Mouse (Mus musculus): Measurements from ENCODE around the gene Eipr1. TPM values are rescaled to one million over a fixed set of nuclear protein-coding genes. Genes with fewer than 3 reads are reported as not detected.

Gene Eipr1
- 25.0 and 25.7 TPM in 2 replicates for polyA plus RNA-seq (2012; rRNA removed)

DNA sequence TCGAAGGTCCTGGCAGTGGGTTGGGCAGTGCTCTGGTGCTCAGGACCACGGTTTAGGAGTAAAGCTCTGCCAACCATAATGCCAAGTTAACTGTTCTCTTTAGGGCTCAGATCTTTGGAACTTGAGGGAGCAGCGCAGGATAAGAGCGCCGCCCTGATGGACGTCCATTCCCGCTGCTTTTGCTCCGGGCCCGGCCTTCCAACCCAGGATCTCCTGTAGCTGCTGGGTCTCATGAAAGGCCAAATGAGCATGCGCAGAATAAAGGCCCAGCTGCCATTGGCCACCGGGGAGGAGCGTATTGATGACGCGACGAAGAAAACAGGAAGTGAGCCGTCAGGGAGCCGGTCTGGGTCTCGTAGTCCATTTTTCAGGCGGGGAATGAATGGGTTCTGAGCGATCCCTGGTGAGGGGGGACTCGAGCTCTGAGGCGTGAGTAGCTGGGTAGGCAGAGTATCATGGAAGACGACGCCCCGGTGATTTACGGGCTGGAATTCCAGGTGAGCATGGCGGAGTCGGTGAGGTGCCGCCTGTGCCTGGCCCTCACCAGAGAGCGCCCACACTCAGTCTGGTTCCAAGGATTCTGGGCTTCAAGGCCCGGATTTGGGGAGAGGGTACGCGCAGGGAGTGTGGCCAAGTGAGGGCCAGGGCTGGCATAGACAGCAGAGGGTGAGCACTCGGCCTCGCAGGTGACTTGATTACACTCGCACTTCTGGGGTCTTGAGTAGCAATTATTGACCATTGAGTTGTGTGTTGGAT, at the start of gene Eipr1:
Gene Eipr1, plus strand, starts transcription at position 296 of the 756 bp plus-strand sequence.
- Histone ChIP-seq H3K27ac (ENCODE audit: control insufficient read depth, insufficient read depth, low read depth, low read length) (peak within 1 kb of the TSS; percentile 81), H3K4me1 (ENCODE audit: control insufficient read depth, insufficient read depth, low read length) (peaks cover 6% of the 10 kb centered on the region), H3K36me3 (ENCODE audit: control insufficient read depth, insufficient read depth, low read length) (no peaks in the 10 kb centered on the region), H3K27me3 (ENCODE audit: control insufficient read depth, insufficient read depth, low read length) (no peaks in the 10 kb centered on the region), H3K4me3 (ENCODE audit: control insufficient read depth, low read depth, low read length) (peak within 1 kb of the TSS; percentile 81)
- TF ChIP-seq POLR2A (IDR thresholded peaks at IDR 0.05; ENCODE audit: control insufficient read depth, low read depth, low read length) (peak; percentile 56), CTCF (IDR thresholded peaks at IDR 0.05; ENCODE audit: control insufficient read depth, insufficient read depth, insufficient replicate concordance, low read depth, low read length) (no peak)

DNA sequence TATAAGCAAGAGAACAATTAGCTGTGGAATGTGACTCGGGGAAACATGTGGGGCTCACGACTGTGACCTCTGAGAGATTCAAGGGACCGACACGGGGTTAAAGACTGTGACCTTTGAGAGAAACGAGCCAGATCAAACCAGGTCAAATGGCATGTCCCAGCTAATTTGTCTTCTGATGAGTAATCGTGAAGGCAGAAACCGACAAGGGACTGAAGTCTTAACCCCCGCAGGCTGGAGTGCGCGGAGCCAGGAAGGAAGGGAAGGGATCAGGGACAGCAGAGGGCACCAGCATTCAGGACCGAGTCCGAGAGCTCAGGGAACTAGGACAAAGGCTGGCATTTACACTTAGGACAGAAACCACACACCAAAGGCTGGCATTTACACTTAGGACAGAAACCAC, 47.2 kb upstream of the Eipr1 start:
- no peaks in the 10 kb centered on the region; the same call in 1 of the 2 replicates for H3K4me1 ChIP-seq (ENCODE audit: control insufficient read depth, insufficient read depth, low read length)
- no peaks in the 10 kb centered on the region for H3K36me3 ChIP-seq (ENCODE audit: control insufficient read depth, insufficient read depth, low read length)
- no peaks in the 10 kb centered on the region for H3K27me3 ChIP-seq (ENCODE audit: control insufficient read depth, insufficient read depth, low read length)
- TF ChIP-seq POLR2A (IDR thresholded peaks at IDR 0.05; ENCODE audit: control insufficient read depth, low read depth, low read length) (no peak), CTCF (IDR thresholded peaks at IDR 0.05; ENCODE audit: control insufficient read depth, insufficient read depth, insufficient replicate concordance, low read depth, low read length) (no peak)
- H3K4me3 ChIP-seq (ENCODE audit: control insufficient read depth, low read depth, low read length) = no peak overlapping the region
- no peak overlapping the region for H3K27ac ChIP-seq (ENCODE audit: control insufficient read depth, insufficient read depth, low read depth, low read length)

DNA sequence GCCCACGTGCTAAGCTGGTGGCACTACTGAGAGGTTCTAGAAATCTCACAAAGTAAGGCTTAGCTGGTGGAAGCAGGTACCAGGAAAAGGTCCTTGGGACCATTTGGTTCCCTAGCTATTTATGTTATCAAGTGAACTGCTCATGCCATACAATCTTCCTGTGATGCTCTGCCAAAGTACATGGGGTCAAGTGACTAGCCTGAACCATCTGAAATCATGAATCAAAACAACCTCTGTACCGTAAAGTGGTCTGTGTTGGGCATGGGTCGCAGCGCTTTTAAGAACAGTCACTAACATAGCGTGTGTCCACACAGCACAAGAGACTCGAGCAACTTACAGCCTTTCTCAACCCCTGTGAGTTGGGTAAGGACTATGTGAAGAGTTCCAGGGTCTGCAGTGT, 46.4 kb upstream of the Eipr1 start:
- no peak overlapping the region for H3K4me3 ChIP-seq (ENCODE audit: control insufficient read depth, low read depth, low read length)
- no peaks in the 10 kb centered on the region for H3K4me1 ChIP-seq (ENCODE audit: control insufficient read depth, insufficient read depth, low read length)
- H3K27me3 ChIP-seq (ENCODE audit: control insufficient read depth, insufficient read depth, low read length) = no peaks in the 10 kb centered on the region
- TF ChIP-seq CTCF (IDR thresholded peaks at IDR 0.05; ENCODE audit: control insufficient read depth, insufficient read depth, insufficient replicate concordance, low read depth, low read length) = no peak
- no peak for TF ChIP-seq POLR2A (IDR thresholded peaks at IDR 0.05; ENCODE audit: control insufficient read depth, low read depth, low read length)
- H3K27ac ChIP-seq (ENCODE audit: control insufficient read depth, insufficient read depth, low read depth, low read length) = no peak overlapping the region
- H3K36me3 ChIP-seq (ENCODE audit: control insufficient read depth, insufficient read depth, low read length) = no peaks in the 10 kb centered on the region

DNA sequence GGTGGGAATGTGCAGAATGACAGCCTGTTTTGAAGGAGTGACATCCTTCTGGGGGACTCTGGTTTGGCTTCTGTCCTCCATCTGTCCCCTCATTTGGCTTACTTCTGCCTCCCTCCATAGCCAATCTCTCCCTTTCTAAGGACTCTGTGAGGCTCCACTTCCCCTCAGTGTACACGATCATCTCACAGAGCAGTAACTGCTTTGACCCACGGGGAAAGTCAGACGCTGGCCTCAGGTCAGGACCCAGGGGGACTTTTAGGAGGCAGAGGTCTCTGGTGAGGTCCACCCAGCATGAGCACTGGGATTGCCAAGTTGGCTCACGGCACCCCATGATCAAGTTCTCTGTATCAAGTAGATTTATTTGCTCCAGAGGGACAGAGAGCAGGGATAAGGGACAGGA, 43.4 kb upstream of the Eipr1 start:
- no peaks in the 10 kb centered on the region for H3K27me3 ChIP-seq (ENCODE audit: control insufficient read depth, insufficient read depth, low read length)
- H3K4me3 ChIP-seq (ENCODE audit: control insufficient read depth, low read depth, low read length) = no peak overlapping the region
- TF ChIP-seq CTCF (IDR thresholded peaks at IDR 0.05; ENCODE audit: control insufficient read depth, insufficient read depth, insufficient replicate concordance, low read depth, low read length) (no peak), POLR2A (IDR thresholded peaks at IDR 0.05; ENCODE audit: control insufficient read depth, low read depth, low read length) (no peak)
- H3K27ac ChIP-seq (ENCODE audit: control insufficient read depth, insufficient read depth, low read depth, low read length) = no peak overlapping the region
- no peaks in the 10 kb centered on the region for H3K36me3 ChIP-seq (ENCODE audit: control insufficient read depth, insufficient read depth, low read length)
- H3K4me1 ChIP-seq (ENCODE audit: control insufficient read depth, insufficient read depth, low read length) = no peaks in the 10 kb centered on the region

DNA sequence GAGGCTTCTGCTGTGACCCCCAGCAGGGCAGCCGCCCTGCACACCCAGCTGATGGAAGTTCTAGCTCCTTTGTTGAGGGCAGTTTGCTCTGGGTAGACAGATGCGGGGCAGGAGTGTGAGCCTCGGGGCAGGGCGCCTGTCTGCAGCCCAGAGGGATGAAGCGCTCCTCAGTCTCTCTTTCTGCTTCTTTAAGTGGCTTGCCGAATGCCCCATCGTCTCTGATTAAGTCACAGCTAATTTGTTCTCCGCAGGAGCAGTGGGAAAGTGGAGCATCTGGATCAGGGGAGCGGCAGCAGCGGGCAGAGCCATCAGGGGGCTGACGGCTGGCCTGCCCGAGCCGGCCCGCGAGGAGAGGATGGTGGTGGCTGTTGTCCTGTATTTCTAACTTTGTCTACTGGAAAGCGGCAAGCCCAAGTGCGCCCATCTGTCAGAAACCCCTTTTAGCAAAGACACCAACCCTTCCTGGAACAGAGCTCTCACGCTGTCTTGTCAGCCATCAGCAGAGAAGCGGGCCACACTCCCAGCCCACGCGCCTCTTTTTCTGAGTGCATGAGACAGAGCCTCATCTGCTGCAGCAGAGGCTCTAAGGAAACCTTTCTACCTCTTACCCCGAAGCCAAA, 40.9 kb upstream of the Eipr1 start:
- no peaks in the 10 kb centered on the region for H3K36me3 ChIP-seq (ENCODE audit: control insufficient read depth, insufficient read depth, low read length)
- no peaks in the 10 kb centered on the region for H3K27me3 ChIP-seq (ENCODE audit: control insufficient read depth, insufficient read depth, low read length)
- no peak overlapping the region for H3K4me3 ChIP-seq (ENCODE audit: control insufficient read depth, low read depth, low read length)
- H3K27ac ChIP-seq (ENCODE audit: control insufficient read depth, insufficient read depth, low read depth, low read length) = no peak overlapping the region
- TF ChIP-seq POLR2A (IDR thresholded peaks at IDR 0.05; ENCODE audit: control insufficient read depth, low read depth, low read length) (no peak), CTCF (IDR thresholded peaks at IDR 0.05; ENCODE audit: control insufficient read depth, insufficient read depth, insufficient replicate concordance, low read depth, low read length) (no peak)
- no peaks in the 10 kb centered on the region for H3K4me1 ChIP-seq (ENCODE audit: control insufficient read depth, insufficient read depth, low read length)

DNA sequence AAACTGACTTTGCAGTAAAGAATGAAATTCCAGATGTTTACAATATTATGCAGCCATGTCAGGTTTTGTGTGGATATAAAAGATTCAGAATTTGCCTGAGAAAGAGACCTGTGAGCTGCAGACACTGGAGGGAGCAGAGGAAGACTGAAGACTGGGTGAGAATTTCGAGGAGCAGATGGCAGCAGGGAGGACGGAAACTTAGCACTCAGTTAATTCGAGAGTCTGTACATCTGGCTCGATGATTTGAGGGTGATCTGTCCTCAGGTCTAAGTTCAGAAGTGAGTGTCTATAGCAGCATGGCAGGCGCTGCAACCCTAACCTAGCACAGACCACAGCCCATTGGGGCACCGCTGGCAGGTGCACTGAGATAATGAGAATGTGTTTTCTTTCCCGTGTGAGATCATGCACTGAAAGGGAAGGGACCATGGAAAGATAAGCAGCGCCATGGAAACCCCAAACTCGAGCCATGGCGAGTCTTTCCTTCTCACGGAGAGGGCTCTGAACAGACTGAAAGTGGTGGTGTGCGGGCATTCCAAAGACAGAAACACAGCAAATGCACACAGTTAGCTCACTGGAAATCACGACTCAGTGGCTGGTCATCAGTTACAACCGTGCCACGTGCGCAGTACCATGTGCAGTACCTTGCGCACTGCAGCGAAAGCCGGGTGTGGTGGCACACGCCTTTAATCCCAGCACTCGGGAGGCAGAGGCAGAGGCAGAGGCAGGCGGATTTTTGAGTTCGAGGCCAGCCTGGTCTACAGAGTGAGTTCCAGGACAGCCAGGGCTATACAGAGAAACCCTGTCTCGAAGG, 36.6 kb upstream of the Eipr1 start:
- no peaks in the 10 kb centered on the region for H3K27me3 ChIP-seq (ENCODE audit: control insufficient read depth, insufficient read depth, low read length)
- no peaks in the 10 kb centered on the region for H3K36me3 ChIP-seq (ENCODE audit: control insufficient read depth, insufficient read depth, low read length)
- H3K27ac ChIP-seq (ENCODE audit: control insufficient read depth, insufficient read depth, low read depth, low read length) = no peak overlapping the region
- TF ChIP-seq CTCF (IDR thresholded peaks at IDR 0.05; ENCODE audit: control insufficient read depth, insufficient read depth, insufficient replicate concordance, low read depth, low read length) = no peak
- no peak for TF ChIP-seq POLR2A (IDR thresholded peaks at IDR 0.05; ENCODE audit: control insufficient read depth, low read depth, low read length)
- H3K4me3 ChIP-seq (ENCODE audit: control insufficient read depth, low read depth, low read length) = no peak overlapping the region
- no peaks in the 10 kb centered on the region for H3K4me1 ChIP-seq (ENCODE audit: control insufficient read depth, insufficient read depth, low read length)

DNA sequence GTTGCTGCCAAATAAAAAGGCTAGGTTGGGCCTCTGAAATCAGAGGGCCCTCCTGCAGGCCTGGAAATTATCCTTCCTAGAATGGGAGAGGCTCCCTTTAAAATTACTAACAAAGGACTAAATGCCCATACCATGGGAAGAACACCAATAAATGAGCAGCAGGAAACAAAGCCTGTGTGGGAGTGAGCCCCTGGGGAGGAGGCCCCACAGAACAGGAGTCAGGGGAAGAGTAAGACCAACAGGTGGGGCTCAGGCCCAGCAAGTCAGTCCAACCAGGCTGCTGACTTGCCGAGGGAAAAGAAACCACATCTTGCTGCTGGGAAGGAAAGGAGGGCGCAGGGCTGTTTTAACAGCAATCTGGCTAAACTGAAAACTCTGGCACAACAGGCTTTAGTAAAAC, 34.5 kb upstream of the Eipr1 start:
- no peak for TF ChIP-seq POLR2A (IDR thresholded peaks at IDR 0.05; ENCODE audit: control insufficient read depth, low read depth, low read length)
- no peak for TF ChIP-seq CTCF (IDR thresholded peaks at IDR 0.05; ENCODE audit: control insufficient read depth, insufficient read depth, insufficient replicate concordance, low read depth, low read length)
- Histone ChIP-seq H3K4me1 (ENCODE audit: control insufficient read depth, insufficient read depth, low read length) (no peaks in the 10 kb centered on the region), H3K27ac (ENCODE audit: control insufficient read depth, insufficient read depth, low read depth, low read length) (no peak overlapping the region), H3K4me3 (ENCODE audit: control insufficient read depth, low read depth, low read length) (no peak overlapping the region), H3K36me3 (ENCODE audit: control insufficient read depth, insufficient read depth, low read length) (no peaks in the 10 kb centered on the region; the same call in 1 of the 2 replicates), H3K27me3 (ENCODE audit: control insufficient read depth, insufficient read depth, low read length) (no peaks in the 10 kb centered on the region)

Data from testis, adult 2 months (tissue).